Mouse (Mus musculus): ENCODE results near the gene Alpl.

The Alpl gene

GRCm38 (mm10) chr4:137739151-137739923, 56.8 kb downstream of the Alpl start:
- in situ Hi-C loops (cut with MboI, MseI): no loop called here

GRCm38 (mm10) chr4:137737760-137738159, 58.4 kb downstream of the Alpl start:
- in situ Hi-C loops (cut with MboI, MseI): no loop called here

- in situ Hi-C loops (cut with MboI, MseI): no loop called here
Measured at GRCm38 (mm10) chr4:137736220-137736701, 59.9 kb downstream of the Alpl start.

GRCm38 (mm10) chr4:137733459-137733858, 62.7 kb downstream of the Alpl start:
- in situ Hi-C loops (cut with MboI, MseI): no loop called here

GRCm38 (mm10) chr4:137732962-137733361, 63.2 kb downstream of the Alpl start:
- in situ Hi-C loops (cut with MboI, MseI): no loop called here

GRCm38 (mm10) chr4:137732361-137732760, 63.8 kb downstream of the Alpl start:
- in situ Hi-C loops (cut with MboI, MseI): no loop called here

- in situ Hi-C loops (cut with MboI, MseI): no loop called here
Measured at GRCm38 (mm10) chr4:137731891-137732290, 64.3 kb downstream of the Alpl start.

GRCm38 (mm10) chr4:137730757-137731156, 65.4 kb downstream of the Alpl start:
- in situ Hi-C loops (cut with MboI, MseI): no loop called here

- in situ Hi-C loops (cut with MboI, MseI): no loop called here
Measured at GRCm38 (mm10) chr4:137730134-137730533, 66.0 kb downstream of the Alpl start.

- in situ Hi-C loops (cut with MboI, MseI): loop anchor here (5.0 kb wide), 1 partner anchor 108 kb away; no protein-coding TSS in a partner anchor
Measured at GRCm38 (mm10) chr4:137729155-137729855, 66.9 kb downstream of the Alpl start.

GRCm38 (mm10) chr4:137728399-137729154, 67.6 kb downstream of the Alpl start:
- in situ Hi-C loops (cut with MboI, MseI): loop anchor here (5.0 kb wide), 1 partner anchor 109 kb away; no protein-coding TSS in a partner anchor

- in situ Hi-C loops (cut with MboI, MseI): loop anchor here (5.0 kb wide), 1 partner anchor 110 kb away; no protein-coding TSS in a partner anchor
Measured at GRCm38 (mm10) chr4:137727506-137728187, 68.5 kb downstream of the Alpl start.

- in situ Hi-C loops (cut with MboI, MseI): loop anchor here (5.0 kb wide), 1 partner anchor 110 kb away; no protein-coding TSS in a partner anchor
Measured at GRCm38 (mm10) chr4:137726739-137727505, 69.3 kb downstream of the Alpl start.

- in situ Hi-C loops (cut with MboI, MseI): loop anchor here (5.0 kb wide), 1 partner anchor 112 kb away; no protein-coding TSS in a partner anchor
Measured at GRCm38 (mm10) chr4:137725541-137726145, 70.5 kb downstream of the Alpl start.

- in situ Hi-C loops (cut with MboI, MseI): loop anchor here (5.0 kb wide), 1 partner anchor 113 kb away; no protein-coding TSS in a partner anchor
Measured at GRCm38 (mm10) chr4:137724766-137725165, 71.4 kb downstream of the Alpl start.

- in situ Hi-C loops (cut with MboI, MseI): no loop called here
Measured at GRCm38 (mm10) chr4:137724212-137724611, 72.0 kb downstream of the Alpl start.

GRCm38 (mm10) chr4:137723527-137723926, 72.7 kb downstream of the Alpl start:
- in situ Hi-C loops (cut with MboI, MseI): no loop called here

- in situ Hi-C loops (cut with MboI, MseI): no loop called here
Measured at GRCm38 (mm10) chr4:137722692-137723427, 73.3 kb downstream of the Alpl start.

GRCm38 (mm10) chr4:137722230-137722629, 74.0 kb downstream of the Alpl start:
- in situ Hi-C loops (cut with MboI, MseI): no loop called here
